Mouse (Mus musculus) megakaryocyte, embryonic 14.5 days (primary cell): ENCODE data around the gene Gm16867.
"Not testable (repeated sequence)": the region's sequence is repeated elsewhere in the genome, so short reads cannot be mapped to it uniquely, and the experiment has no call there.

ENCODE experiments used
- FLI1 ChIP-seq: IDR thresholded peaks from 2 replicates; pipeline ENCODE4 v1.6.1; 2012; ENCODE audit warnings: low read length, inconsistent platforms, mixed read lengths
- GATA1 ChIP-seq: IDR thresholded peaks from 3 replicates; pipeline ENCODE4 v1.6.1; 2012; ENCODE audit warnings: mixed read lengths, low read length, inconsistent platforms, borderline replicate concordance

- not testable (repeated sequence) for TF ChIP-seq GATA1, FLI1
These were observed 41.9 kb upstream of the Gm16867 start for GRCm38 (mm10) chr14:69545052-69545451.
